Mouse (Mus musculus) gastrocnemius, postnatal 14 days (tissue): ENCODE results near the gene Ak6. TPM values are rescaled to one million over a fixed set of nuclear protein-coding genes. Genes with fewer than 3 reads are reported as not detected.

Experiments used
- DNase-seq: peaks from one replicate; pipeline ENCODE4 v3.0.0; 2021; ENCODE audit warnings: mixed read lengths
- intact Hi-C: fragments of 180-260 bp; cut with DNase I; formaldehyde crosslinking; loops from one replicate; pipeline ENCODE4 v1.15.1; 2025; ENCODE audit warnings: low total_unique reads
- total RNA-seq, 2 experiments: library from RNA; stranded (reverse); gene quantifications; 2 replicates each; pipeline ENCODE4 v1.2.3; 2021

The Ak6 gene
- total RNA-seq, 2 experiments from 2014 or later = 53.7 to 59.6 TPM

DNA sequence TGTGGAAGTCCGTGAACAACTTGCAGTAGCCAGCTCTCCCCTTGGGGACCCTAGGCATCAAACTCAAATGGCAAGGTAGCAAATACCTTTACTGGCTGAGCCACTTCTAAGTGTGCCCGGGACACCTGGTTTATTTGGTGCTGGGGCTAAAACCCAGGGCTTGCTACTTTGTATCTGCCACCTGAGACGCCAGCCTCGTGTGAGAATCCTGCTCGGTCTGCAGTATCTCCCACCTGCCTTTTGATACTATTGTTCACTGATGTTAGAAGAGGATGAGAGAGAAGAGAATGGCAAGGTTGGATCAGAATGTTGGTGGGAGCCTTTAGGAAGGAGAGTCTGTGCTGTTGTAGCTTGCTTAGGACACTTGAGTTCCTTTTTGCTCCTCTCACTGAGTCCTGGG lies 7.3 kb downstream of the Ak6 start:
- intact Hi-C loops = no loop called here

GRCm38 (mm10) chr13:100659864-100660456 lies 9.2 kb downstream of the Ak6 start:
- peak; percentile 55 for DNase-seq
- intact Hi-C loops = no loop called here

More for the DNA sequence above, 7.3 kb downstream of the Ak6 start:
- DNase-seq = no peak

DNA sequence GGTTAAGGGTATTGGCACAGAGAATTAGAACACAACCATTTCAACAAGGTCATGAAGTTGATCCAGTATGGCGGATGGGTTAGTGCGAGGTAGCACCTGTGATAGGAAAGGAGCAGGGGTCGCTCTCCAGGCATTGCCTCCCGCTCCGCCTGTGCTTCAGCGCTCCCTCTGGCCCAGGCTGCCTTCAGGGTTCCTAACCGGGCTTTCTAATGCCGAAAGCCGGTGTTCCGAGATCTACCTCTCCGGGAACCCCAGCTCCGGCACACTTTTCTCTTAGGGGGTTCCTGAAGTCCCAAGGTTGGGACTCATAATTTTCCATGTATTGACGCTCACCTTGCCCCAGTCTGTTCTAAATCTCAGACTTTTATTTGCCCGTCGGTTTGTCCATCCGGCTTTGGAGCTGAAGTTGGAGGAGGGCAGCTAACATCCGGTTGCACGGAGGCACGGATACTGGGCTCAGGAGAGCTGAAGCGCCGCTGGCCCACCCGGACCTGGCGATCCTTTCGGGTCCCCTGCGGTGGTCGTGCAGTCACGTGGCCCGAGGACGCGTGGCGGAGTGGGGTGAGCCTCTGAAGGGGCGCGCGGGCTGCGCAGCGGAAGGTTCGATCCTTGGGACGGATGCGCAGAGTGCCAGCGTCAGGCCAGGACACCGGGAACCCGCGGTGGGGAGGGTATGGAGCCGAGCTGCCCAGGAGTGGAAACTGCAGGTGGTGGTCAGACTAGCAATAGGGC lies 18.7 kb downstream of the Ak6 start, which contains the start of gene Ccdc125:
Gene Ccdc125, plus strand, starts transcription at position 427 of the 732 bp plus-strand sequence.
- intact Hi-C loops = no loop called here
- DNase-seq = peak; percentile 19

DNA sequence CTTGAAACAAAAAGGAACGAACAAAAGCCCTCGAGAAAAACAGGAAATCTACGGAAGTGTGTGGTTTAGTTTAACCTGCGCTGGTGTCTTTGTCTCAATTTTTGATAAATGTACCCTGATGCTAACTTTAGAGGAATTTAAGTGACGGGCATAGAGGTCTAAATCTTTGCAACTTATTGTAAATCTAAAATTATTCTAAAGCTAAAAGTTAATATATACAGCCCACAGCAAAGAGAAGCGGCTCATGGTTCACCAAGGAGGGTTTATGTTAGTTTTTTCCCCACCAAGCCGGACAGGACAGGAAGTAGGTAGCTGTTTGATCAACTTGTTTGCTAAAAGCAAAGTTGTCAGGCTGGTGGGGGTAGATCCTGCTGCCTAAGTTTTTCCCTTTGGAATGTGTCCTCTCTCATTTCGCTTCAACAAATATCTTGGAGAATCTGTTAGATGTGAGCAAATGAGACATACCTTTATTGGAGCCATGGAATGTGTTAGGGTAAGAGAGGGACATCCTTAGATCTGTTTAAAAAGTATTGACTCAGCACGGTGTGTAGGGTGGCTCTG lies 19.5 kb downstream of the Ak6 start:
- intact Hi-C loops = no loop called here
- no peak for DNase-seq

DNA sequence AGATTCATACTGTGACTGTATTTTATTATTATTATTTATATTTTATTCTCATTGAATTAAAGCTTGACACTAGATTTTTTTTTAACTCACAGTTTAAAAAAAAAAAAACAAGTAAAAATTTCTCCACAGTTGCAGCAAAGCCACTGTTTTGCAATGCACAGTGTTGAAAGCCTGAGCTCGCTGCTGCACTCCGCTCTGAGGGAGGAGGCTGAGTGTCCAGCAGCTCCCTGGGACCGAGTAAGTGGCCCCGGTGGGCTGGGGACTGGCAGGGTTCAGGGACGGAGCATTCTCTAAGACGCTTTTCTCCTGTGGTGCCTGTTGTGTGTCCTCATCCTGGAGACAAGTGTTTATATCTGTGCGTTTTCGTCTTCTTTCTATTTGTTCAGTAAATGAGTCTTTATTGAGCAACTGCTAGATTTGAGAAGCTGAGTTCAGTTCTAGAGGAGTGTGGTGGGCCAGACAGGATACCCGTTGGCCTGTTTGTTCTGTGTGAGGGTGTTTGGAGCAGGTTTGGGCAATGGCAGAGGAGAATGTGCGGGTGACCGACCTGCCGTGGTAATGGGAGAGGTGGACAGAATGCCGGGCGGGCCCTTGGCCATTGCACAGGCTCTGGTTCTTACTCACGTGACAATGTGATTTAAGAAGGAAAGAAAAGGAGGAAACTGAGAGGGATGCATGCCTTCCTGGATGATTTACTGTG lies 25.3 kb downstream of the Ak6 start:
- intact Hi-C loops = no loop called here
- no peak for DNase-seq

DNA sequence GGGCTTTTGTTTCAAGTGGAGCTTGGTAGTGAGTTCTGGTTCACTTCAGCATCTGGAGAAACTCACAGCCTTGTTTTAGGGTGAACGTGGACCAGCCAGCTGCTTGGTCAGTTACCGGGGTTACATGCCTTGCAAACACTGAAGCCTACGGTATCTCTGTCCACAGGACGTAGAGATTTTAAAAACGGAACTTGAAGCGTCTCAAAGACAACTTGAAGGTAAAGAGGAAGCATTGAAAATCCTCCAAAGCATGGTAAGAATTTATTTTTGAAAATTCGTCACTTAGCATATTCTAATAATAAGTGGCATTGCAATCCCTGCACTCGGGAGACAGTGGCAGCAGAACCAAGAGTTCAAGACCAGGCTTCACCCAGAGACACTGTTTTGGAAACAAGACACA lies 30.8 kb downstream of the Ak6 start:
- no peak for DNase-seq
- intact Hi-C loops = no loop called here

GRCm38 (mm10) chr13:100682837-100683236 lies 32.1 kb downstream of the Ak6 start:
- no peak for DNase-seq
- intact Hi-C loops = no loop called here

- intact Hi-C loops = no loop called here
These were observed 33.6 kb downstream of the Ak6 start for GRCm38 (mm10) chr13:100684355-100684754.

GRCm38 (mm10) chr13:100687513-100687912 lies 36.7 kb downstream of the Ak6 start:
- intact Hi-C loops = no loop called here

More at GRCm38 (mm10) chr13:100684355-100684754, 33.6 kb downstream of the Ak6 start:
- DNase-seq = no peak

GRCm38 (mm10) chr13:100697541-100697940 lies 46.8 kb downstream of the Ak6 start:
- DNase-seq = peak; percentile 9
- intact Hi-C loops = no loop called here

More at GRCm38 (mm10) chr13:100687513-100687912, 36.7 kb downstream of the Ak6 start:
- DNase-seq = no peak

- intact Hi-C loops = no loop called here
- DNase-seq = no peak
These were observed 48.1 kb downstream of the Ak6 start for GRCm38 (mm10) chr13:100698866-100699265.

GRCm38 (mm10) chr13:100703468-100703867 lies 52.7 kb downstream of the Ak6 start:
- intact Hi-C loops = no loop called here
- DNase-seq = no peak

DNA sequence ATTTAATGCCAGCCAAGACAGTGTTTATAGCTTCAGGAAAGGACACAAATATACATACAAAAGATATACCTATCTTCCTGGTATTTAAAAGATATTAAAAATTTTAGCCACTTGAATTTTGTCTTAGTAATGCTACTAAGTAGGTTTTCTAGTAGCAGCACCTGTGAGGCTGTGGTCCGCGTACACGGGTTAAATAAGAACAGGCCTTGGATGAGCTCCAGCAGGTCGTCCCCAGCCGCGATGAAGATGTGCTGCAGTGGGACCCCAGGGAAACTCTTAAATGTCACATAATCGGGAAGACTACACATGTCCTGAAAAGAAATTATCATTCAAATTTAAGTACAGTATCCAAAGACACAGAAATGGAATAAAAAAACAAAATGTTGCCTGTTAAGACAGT lies 55.4 kb downstream of the Ak6 start:
- DNase-seq = no peak
- intact Hi-C loops = no loop called here

- intact Hi-C loops = no loop called here
- no peak for DNase-seq
These were observed 64.7 kb downstream of the Ak6 start for GRCm38 (mm10) chr13:100715467-100715866.

Other genes with a start within 250 kb of the Ak6 start
- not detected for gene Naip1, start 198.1 kb upstream of the Ak6 start, total RNA-seq
- 10 to 100 TPM; 21.9 to 26.2 TPM for gene Gtf2h2, start 158.4 kb upstream of the Ak6 start, total RNA-seq
- under 1 TPM; 0.18 to 0.51 TPM for gene Ocln, start 98.3 kb upstream of the Ak6 start, total RNA-seq
- under 1 TPM; 0.35 to 0.86 TPM for gene Marveld2, start 34.0 kb upstream of the Ak6 start, total RNA-seq
- 1 to 10 TPM; 8.3 to 9.0 TPM for gene Rad17, start 72 bp downstream of the Ak6 start, total RNA-seq
- gene Taf9, start 600 bp downstream of the Ak6 start, total RNA-seq = 1 to 10 TPM; 4.5 to 7.7 TPM
- gene Ccdc125, start 18.7 kb downstream of the Ak6 start, total RNA-seq = under 1 TPM; 0.62 to 0.76 TPM
- gene Cdk7, start 80.0 kb downstream of the Ak6 start, total RNA-seq = 10 to 100 TPM; 14.3 to 17.0 TPM
- gene Mrps36, start 93.7 kb downstream of the Ak6 start, total RNA-seq = 100 to 1,000 TPM; 124 to 151 TPM
- gene Cenph, start 124.9 kb downstream of the Ak6 start, total RNA-seq = under 1 TPM; 0.66 to 0.76 TPM
- gene Ccnb1, start 135.6 kb downstream of the Ak6 start, total RNA-seq = 1 to 10 TPM; 4.2 to 4.3 TPM
- gene Slc30a5, start 182.4 kb downstream of the Ak6 start, total RNA-seq = 10 to 100 TPM; 14.9 to 15.6 TPM